Mouse (Mus musculus) hindbrain, embryonic 14.5 days (tissue): Measurements from ENCODE around the gene Ptgdr2. TPM values are rescaled to one million over a fixed set of nuclear protein-coding genes. Genes with fewer than 3 reads are reported as not detected.

ENCODE experiments used
- ATAC-seq: fragments of 200-750 bp; cut with Nextera tagmentation; 2 replicates; pipeline ENCODE4 v1.8.0; 2017; ENCODE audit warnings: moderate number of reproducible peaks, mild to moderate bottlenecking, moderate TSS enrichment, moderate library complexity; ENCODE audit not compliant: low FRiP score
- DNase-seq: peaks from one replicate; pipeline ENCODE4 v3.0.0-alpha.2; 2015; ENCODE audit warnings: low spot score
- H3K27ac ChIP-seq: fragments of 300-500 bp; sonication (generic); 2 replicates; pipeline ENCODE4 v1.5.1; 2014; ENCODE audit warnings: mild to moderate bottlenecking, moderate library complexity
- H3K27me3 ChIP-seq: fragments of 300-500 bp; sonication (generic); 2 replicates; pipeline ENCODE4 v1.6.1; 2014; ENCODE audit warnings: mild to moderate bottlenecking, low read length, mixed read lengths; ENCODE audit not compliant: control insufficient read depth, insufficient read depth
- H3K36me3 ChIP-seq: fragments of 300-500 bp; sonication (generic); replicated peaks from 2 replicates; pipeline ENCODE4 v1.6.1; 2014; ENCODE audit not compliant: control insufficient read depth, insufficient read depth
- H3K4me1 ChIP-seq: fragments of 300-500 bp; sonication (generic); replicated peaks from 2 replicates; pipeline ENCODE4 v1.6.1; 2014; ENCODE audit warnings: antibody characterized with exemption, low read length, mixed read lengths; ENCODE audit not compliant: control insufficient read depth, insufficient read depth
- H3K4me2 ChIP-seq: fragments of 300-500 bp; sonication (generic); replicated peaks from 2 replicates; pipeline ENCODE4 v1.6.1; 2014; ENCODE audit warnings: mild to moderate bottlenecking, moderate library complexity
- H3K4me3 ChIP-seq: fragments of 300-500 bp; sonication (generic); replicated peaks from 2 replicates; pipeline ENCODE4 v1.5.1; 2014; ENCODE audit warnings: mild to moderate bottlenecking, low read length
- H3K9ac ChIP-seq: fragments of 300-500 bp; sonication (generic); 2 replicates; pipeline ENCODE4 v1.6.1; 2014
- H3K9me3 ChIP-seq: fragments of 300-500 bp; sonication (generic); 2 replicates; pipeline ENCODE4 v1.6.1; 2016; ENCODE audit warnings: low read length; ENCODE audit not compliant: control insufficient read depth
- WGBS: fragments of 180-500 bp; shearing (Covaris S2); extraction: QIAGEN DNeasy Blood & Tissue Kit; methylation state at CpG from one replicate; pipeline ENCODE4 v1.1.7; 2014; 5-methylcytosine and 5-hydroxymethylcytosine counted together
- polyA plus RNA-seq: library from polyadenylated mRNA; unstranded; fragments of >200 nt; fragmentation: Nextera tagmentation; extraction: Ambion mirVana; gene quantifications from 2 replicates; pipeline ENCODE4 v1.2.1, GENCODE M21; 2014

Ptgdr2 gene
- polyA plus RNA-seq, 1 experiment from 2014 or later = 0.24 TPM

DNA sequence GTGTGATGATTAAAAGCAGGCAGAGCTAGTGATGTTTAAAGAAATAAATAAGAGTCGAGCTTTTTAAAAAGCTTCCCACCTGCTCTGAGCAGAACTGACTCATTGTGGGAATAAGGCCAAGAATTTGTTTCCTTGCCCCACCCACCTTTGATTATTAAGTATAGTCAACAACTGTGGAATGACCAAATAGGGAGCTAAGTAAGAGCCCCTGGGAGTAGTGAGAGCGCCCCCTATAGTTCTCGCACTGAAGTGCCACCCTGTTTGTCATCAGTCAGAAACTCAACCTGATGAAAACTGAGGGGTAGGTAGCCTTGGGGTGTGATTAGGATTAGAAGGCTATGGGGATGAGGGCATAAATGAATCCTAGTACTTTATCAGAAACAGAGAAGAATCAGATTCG is 39.4 kb downstream of the Ptgdr2 start:
- ATAC-seq (no peak), DNase-seq (no peak)
- H3K27me3 ChIP-seq = no peaks in the 10 kb centered on the region
- no peaks in the 10 kb centered on the region for H3K36me3 ChIP-seq
- no peaks in the 10 kb centered on the region for H3K9me3 ChIP-seq
- 60% methylated on average over 4 of the region's 4 CpGs for WGBS
- H3K4me1 ChIP-seq = no peaks in the 10 kb centered on the region
- no peak overlapping the region for H3K9ac ChIP-seq
- H3K4me3 ChIP-seq = no peak overlapping the region
- no peak overlapping the region for H3K4me2 ChIP-seq
- H3K27ac ChIP-seq = no peak overlapping the region

DNA sequence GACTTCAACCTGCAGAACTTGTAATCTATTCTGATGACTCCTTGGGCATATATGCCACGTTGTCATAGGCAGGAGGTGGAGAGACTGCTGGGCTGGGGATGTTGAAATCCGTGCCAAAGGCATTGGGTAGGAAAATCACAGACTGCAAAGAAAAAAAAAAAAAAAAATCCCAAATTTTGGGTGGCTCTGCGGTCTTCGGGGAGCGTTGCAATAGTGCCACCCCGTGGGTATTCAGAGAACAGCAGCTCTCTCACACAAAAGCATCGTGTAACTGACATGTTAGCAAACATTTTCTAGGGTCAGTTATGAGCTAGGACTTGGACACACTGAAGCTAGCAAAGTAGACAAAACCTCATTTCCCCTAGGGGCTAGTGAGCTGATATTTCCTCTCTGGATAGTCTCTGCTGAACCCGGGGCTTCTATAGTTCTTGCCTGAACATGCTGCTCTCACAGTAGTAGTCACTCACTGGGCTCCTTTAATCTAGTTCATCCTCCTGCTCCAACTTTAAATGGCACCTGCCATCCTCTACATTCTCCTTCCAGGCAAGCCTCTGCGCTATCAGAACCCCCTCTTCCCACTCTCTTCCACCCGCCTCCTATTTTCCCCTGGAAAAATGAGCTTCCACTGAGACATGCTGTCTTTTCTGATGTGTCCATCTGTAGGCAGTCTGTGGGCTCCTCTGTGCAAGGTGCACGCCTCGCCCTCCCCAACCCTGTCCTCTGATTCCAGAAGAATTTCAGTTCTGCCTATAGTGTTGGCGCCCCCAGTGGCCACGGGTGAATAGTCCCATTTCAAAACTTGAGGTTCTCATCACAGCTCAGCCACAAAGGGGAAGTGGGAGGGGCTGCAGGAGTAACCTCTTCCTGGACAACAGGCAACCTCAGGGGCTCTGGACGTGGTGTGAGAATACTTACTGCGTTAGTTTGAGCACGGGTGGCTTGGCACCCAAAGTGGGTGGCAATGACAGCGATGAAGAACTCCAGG is 42.5 kb downstream of the Ptgdr2 start:
- Histone ChIP-seq H3K4me2 (peak overlapping the region; percentile 27; the same call in 1 of the 2 replicates), H3K9me3 (no peaks in the 10 kb centered on the region), H3K4me1 (no peaks in the 10 kb centered on the region), H3K4me3 (no peak overlapping the region), H3K27ac (no peak overlapping the region), H3K36me3 (no peaks in the 10 kb centered on the region), H3K9ac (no peak overlapping the region), H3K27me3 (no peaks in the 10 kb centered on the region)
- DNase-seq (peak; percentile 69), ATAC-seq (peak; percentile 22; the same call in 1 of the 2 replicates)
- WGBS = 13% methylated on average over 18 of the region's 18 CpGs

- no peak overlapping the region for H3K4me2 ChIP-seq
- WGBS = 90% methylated on average over 5 of the region's 5 CpGs
Observed at GRCm38 (mm10) chr19:10980210-10980609, 43.2 kb downstream of the Ptgdr2 start.

DNA sequence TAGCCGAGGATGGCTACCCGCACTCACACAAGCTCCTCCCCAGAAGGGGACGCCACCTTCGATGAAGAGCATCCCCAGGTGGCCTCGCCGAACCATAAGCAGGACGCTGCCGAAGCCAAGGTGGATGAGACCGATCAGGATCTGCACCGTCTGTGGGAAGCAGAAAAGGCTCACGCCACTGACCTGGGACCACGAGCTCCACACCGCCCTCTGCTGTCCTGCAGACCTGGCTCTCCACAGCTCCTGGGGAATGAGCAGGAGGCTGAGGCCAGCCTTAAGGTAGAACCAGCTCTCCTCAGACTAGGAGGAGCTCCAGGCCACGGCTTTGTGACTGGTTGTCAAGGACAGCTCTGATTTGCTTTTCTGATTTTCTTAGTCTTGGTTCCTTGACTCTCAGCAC is 46.2 kb downstream of the Ptgdr2 start:
- peak overlapping the region; percentile 17; the same call in 1 of the 2 replicates for H3K4me2 ChIP-seq
- no peak overlapping the region for H3K27ac ChIP-seq
- WGBS = 26% methylated on average over 14 of the region's 14 CpGs

More at GRCm38 (mm10) chr19:10980210-10980609, 43.2 kb downstream of the Ptgdr2 start:
- no peak for ATAC-seq
- Histone ChIP-seq H3K9ac (no peak overlapping the region), H3K9me3 (no peaks in the 10 kb centered on the region), H3K4me1 (no peaks in the 10 kb centered on the region), H3K36me3 (no peaks in the 10 kb centered on the region), H3K4me3 (no peak overlapping the region), H3K27me3 (no peaks in the 10 kb centered on the region), H3K27ac (no peak overlapping the region)
- no peak for DNase-seq

DNA sequence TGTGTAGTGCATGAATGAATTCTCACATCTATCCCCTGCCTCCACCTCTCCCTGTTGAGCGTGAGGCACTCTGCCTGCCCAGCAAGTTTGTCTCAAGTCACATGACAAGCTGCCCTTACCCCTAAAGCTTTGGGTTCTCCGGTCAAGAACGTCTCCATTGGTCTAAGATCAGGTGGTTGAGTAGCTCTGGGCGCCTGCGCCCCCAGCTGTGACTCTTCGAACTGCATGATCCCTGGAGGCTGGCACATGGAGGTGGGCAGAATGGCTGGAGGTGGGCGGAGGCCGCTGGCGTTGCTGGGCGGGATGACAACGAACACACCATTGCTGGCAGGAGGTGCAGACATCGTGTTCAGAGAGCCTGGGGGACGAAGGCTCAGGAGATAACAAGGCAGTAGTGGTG is 47.6 kb downstream of the Ptgdr2 start:
- Histone ChIP-seq H3K27me3 (no peaks in the 10 kb centered on the region), H3K27ac (no peak overlapping the region), H3K9me3 (no peaks in the 10 kb centered on the region), H3K36me3 (no peaks in the 10 kb centered on the region), H3K4me3 (no peak overlapping the region), H3K9ac (no peak overlapping the region), H3K4me1 (no peaks in the 10 kb centered on the region), H3K4me2 (no peak overlapping the region)
- DNase-seq = no peak
- no peak for ATAC-seq
- WGBS = 80% methylated on average over 13 of the region's 13 CpGs

More for the DNA sequence above, 46.2 kb downstream of the Ptgdr2 start:
- no peak for DNase-seq
- ATAC-seq = no peak
- Histone ChIP-seq H3K27me3 (no peaks in the 10 kb centered on the region), H3K4me3 (no peak overlapping the region), H3K4me1 (no peaks in the 10 kb centered on the region), H3K9me3 (no peaks in the 10 kb centered on the region), H3K36me3 (no peaks in the 10 kb centered on the region), H3K9ac (no peak overlapping the region)

DNA sequence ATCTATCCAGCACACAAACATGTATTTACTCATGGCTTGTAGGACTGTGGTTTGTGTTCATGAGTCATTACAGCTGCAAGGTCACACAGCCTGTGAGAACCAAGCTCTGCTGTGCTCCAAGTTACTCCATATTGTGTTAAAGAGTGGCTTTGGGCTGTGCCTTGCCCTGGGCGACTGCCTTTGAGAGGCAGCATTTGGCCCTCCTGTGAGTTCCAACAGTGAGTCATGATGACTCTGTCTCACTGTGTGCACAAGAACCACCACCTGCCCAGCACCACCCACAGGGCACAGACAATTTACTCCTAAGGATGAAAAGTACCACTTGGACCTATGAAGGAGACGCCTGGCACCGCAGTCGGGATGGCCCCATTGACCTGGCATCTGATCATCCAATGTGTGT is 48.9 kb downstream of the Ptgdr2 start:
- no peak for DNase-seq
- Histone ChIP-seq H3K4me1 (no peaks in the 10 kb centered on the region), H3K27me3 (no peaks in the 10 kb centered on the region), H3K4me2 (no peak overlapping the region), H3K27ac (no peak overlapping the region), H3K36me3 (no peaks in the 10 kb centered on the region), H3K9me3 (no peaks in the 10 kb centered on the region), H3K4me3 (no peak overlapping the region), H3K9ac (no peak overlapping the region)
- no peak for ATAC-seq
- WGBS = 86% methylated on average over 4 of the region's 4 CpGs

- DNase-seq = no peak
- WGBS = 94% methylated on average over 1 of the region's 1 CpGs
- H3K4me1 ChIP-seq = no peaks in the 10 kb centered on the region
- no peak overlapping the region for H3K4me2 ChIP-seq
- ATAC-seq = no peak
- no peak overlapping the region for H3K9ac ChIP-seq
- H3K27me3 ChIP-seq = no peaks in the 10 kb centered on the region
- no peak overlapping the region for H3K27ac ChIP-seq
- no peak overlapping the region for H3K4me3 ChIP-seq
- H3K9me3 ChIP-seq = no peaks in the 10 kb centered on the region
- H3K36me3 ChIP-seq = no peaks in the 10 kb centered on the region
Observed at GRCm38 (mm10) chr19:10988563-10988962, 51.6 kb downstream of the Ptgdr2 start.

DNA sequence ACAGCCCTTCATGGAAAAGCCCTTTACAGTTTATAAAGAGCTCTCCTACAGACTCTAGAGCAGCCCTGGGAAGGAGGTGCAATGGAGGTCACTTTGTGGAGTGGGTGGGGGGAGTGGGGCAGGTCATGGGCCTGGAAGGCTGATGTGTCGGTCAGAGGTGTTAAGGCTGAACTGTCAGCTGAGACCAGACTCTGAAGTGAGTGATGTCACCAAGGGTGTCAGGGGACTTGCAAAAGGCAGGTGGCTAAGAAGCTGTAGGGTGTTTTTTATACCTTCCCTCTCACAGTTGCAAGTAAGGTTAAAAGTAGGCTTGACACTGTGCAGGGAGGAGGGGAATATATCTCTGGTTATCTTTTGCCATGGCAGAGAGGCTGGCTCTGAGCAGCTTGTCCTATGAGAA is 53.8 kb downstream of the Ptgdr2 start:
- no peak overlapping the region for H3K4me3 ChIP-seq
- no peaks in the 10 kb centered on the region for H3K27me3 ChIP-seq
- no peak overlapping the region for H3K9ac ChIP-seq

GRCm38 (mm10) chr19:10991911-10992310 is 55.0 kb downstream of the Ptgdr2 start:
- no peaks in the 10 kb centered on the region for H3K9me3 ChIP-seq
- no peak for DNase-seq
- no peak overlapping the region for H3K27ac ChIP-seq
- no peak overlapping the region for H3K4me3 ChIP-seq
- no peak overlapping the region for H3K4me2 ChIP-seq
- no peak overlapping the region for H3K9ac ChIP-seq
- no peaks in the 10 kb centered on the region for H3K27me3 ChIP-seq
- no peaks in the 10 kb centered on the region for H3K4me1 ChIP-seq
- no peak for ATAC-seq
- H3K36me3 ChIP-seq = no peaks in the 10 kb centered on the region

More for the DNA sequence above, 53.8 kb downstream of the Ptgdr2 start:
- Histone ChIP-seq H3K36me3 (no peaks in the 10 kb centered on the region), H3K27ac (no peak overlapping the region), H3K4me2 (no peak overlapping the region), H3K9me3 (no peaks in the 10 kb centered on the region), H3K4me1 (no peaks in the 10 kb centered on the region)
- 78% methylated on average over 1 of the region's 1 CpGs for WGBS
- ATAC-seq (no peak), DNase-seq (no peak)
